Mouse (Mus musculus) embryonic facial prominence, embryonic 12.5 days (tissue): Measurements from ENCODE around the gene Nudt3. TPM values are rescaled to one million over a fixed set of nuclear protein-coding genes. Genes with fewer than 3 reads are reported as not detected.

Experiments used
- ATAC-seq: fragments of 200-750 bp; cut with Nextera tagmentation; 2 replicates; pipeline ENCODE4 v1.8.0; 2017; ENCODE audit not compliant: insufficient number of reproducible peaks, insufficient read depth, low FRiP score, low TSS enrichment
- H3K27ac ChIP-seq: fragments of 300-500 bp; sonication (generic); 2 replicates; pipeline ENCODE4 v1.5.1; 2016; ENCODE audit warnings: mild to moderate bottlenecking
- H3K27me3 ChIP-seq: fragments of 300-500 bp; sonication (generic); 2 replicates; pipeline ENCODE4 v1.6.1; 2016; ENCODE audit warnings: mild to moderate bottlenecking, moderate library complexity
- H3K36me3 ChIP-seq: fragments of 300-500 bp; sonication (generic); 2 replicates; pipeline ENCODE4 v1.6.1; 2016; ENCODE audit warnings: mild to moderate bottlenecking
- H3K4me1 ChIP-seq: fragments of 300-500 bp; sonication (generic); 2 replicates; pipeline ENCODE4 v1.6.1; 2016
- H3K4me2 ChIP-seq: fragments of 300-500 bp; sonication (generic); replicated peaks from 2 replicates; pipeline ENCODE4 v1.6.1; 2016; ENCODE audit warnings: mild to moderate bottlenecking, moderate library complexity
- H3K4me3 ChIP-seq: fragments of 300-500 bp; sonication (generic); 2 replicates; pipeline ENCODE4 v1.5.1; 2016; ENCODE audit warnings: mild to moderate bottlenecking
- H3K9ac ChIP-seq: fragments of 300-500 bp; sonication (generic); 2 replicates; pipeline ENCODE4 v1.6.1; 2016; ENCODE audit warnings: mild to moderate bottlenecking, moderate library complexity
- H3K9me3 ChIP-seq: fragments of 300-500 bp; sonication (generic); 2 replicates; pipeline ENCODE4 v1.6.1; 2016; ENCODE audit warnings: mild to moderate bottlenecking, moderate library complexity
- WGBS: fragments of 180-500 bp; shearing (Covaris S2); methylation state at CpG from one replicate; pipeline ENCODE4 v1.1.7; 2016; 5-methylcytosine and 5-hydroxymethylcytosine counted together
- polyA plus RNA-seq: library from polyadenylated mRNA; unstranded; fragments of >200 nt; fragmentation: Nextera tagmentation; extraction: Ambion mirVana; gene quantifications from 2 replicates; pipeline ENCODE4 v1.2.1, GENCODE M21; 2016

Gene Nudt3
- polyA plus RNA-seq, 1 experiment from 2014 or later, result 135 TPM

DNA sequence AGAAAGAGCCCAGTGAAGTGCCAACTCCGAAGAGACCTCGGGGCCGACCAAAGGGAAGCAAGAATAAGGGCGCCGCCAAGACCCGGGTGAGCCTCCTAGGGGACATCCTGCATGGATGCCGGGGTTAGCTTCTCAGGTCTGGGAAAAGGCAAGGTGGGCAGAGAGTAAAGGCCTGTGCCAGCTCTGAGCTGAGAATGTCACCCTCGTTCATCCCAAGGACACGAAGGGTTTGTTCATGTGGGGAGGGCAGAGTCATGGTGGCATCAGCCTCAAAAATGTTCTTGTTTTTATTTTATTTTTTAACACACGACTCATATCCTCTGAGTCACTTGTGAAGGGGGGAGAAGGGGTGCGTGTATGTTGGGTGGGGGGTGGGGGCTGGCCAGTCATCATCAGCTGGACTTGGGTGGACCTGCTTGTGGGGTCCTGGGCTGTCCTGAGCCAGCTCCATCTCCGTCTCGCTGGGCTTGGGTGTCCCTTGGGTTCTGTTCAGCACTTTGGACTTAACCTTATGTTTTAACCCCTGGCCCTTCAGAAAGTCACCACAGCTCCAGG is 62.3 kb downstream of the Nudt3 start:
- no peak for ATAC-seq
- 83% methylated on average over 13 of the region's 13 CpGs for WGBS
- no peak overlapping the region for H3K9ac ChIP-seq
- no peaks in the 10 kb centered on the region for H3K27me3 ChIP-seq
- no peak overlapping the region for H3K4me3 ChIP-seq
- H3K4me2 ChIP-seq, result no peak overlapping the region
- H3K36me3 ChIP-seq, result peaks cover 12% of the 10 kb centered on the region; the same call in 1 of the 2 replicates
- no peak overlapping the region for H3K27ac ChIP-seq
- peaks cover 45% of the 10 kb centered on the region for H3K4me1 ChIP-seq
- H3K9me3 ChIP-seq, result no peaks in the 10 kb centered on the region

DNA sequence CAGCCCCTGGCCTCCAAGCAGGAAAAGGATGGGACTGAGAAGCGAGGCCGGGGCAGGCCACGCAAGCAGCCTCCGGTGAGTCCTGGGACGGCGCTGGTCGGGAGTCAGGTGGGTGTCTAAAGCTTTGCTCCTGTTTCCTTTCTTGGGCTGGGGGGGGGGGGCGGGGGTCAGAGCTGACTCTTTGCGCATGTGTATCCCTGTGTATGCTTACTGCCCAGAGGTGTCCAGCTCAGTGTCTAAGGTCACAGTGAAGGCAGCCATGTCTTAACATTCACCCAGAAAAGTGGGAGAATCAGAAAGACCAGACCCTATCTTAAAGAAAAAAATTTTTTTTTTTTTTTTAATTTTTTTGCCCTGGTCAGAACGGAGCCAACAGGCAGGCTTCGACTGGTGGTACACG is 63.7 kb downstream of the Nudt3 start:
- Histone ChIP-seq H3K36me3 (peaks cover 12% of the 10 kb centered on the region; the same call in 1 of the 2 replicates), H3K4me3 (no peak overlapping the region), H3K4me1 (peaks cover 39% of the 10 kb centered on the region), H3K27me3 (no peaks in the 10 kb centered on the region), H3K9ac (0 out of 2 replicates have a peak overlapping the region, but pooled peaks have one; percentile 93), H3K4me2 (peak overlapping the region; percentile 81; the same call in 1 of the 2 replicates), H3K9me3 (no peaks in the 10 kb centered on the region), H3K27ac (no peak overlapping the region)
- 66% methylated on average over 11 of the region's 12 CpGs for WGBS
- ATAC-seq, result no peak

DNA sequence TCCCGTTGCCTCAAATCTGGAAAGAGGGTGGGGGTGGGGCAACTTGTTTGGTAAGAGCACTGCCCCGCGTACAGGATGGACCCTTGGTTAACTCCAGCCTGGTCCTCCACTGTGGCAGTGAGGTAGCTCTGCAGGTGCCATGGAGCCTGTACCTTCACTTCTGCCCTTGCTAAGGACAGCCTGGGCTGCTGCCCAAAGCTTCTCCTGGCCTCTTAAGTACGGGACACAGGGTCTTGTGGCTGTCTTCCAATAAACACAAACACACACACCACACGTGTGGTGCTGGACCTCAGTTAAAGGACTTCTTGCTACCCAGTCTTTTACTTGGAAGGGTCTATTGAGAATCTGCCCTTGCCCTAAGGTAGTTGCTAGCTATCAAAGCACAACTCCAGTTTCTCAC is 64.5 kb downstream of the Nudt3 start:
- H3K9me3 ChIP-seq, result no peaks in the 10 kb centered on the region
- H3K9ac ChIP-seq, result peak overlapping the region; percentile 93; the same call in 1 of the 2 replicates
- H3K4me2 ChIP-seq, result peak overlapping the region; percentile 81
- peak overlapping the region; percentile 88 for H3K4me3 ChIP-seq
- no peaks in the 10 kb centered on the region for H3K27me3 ChIP-seq
- H3K36me3 ChIP-seq, result peaks cover 12% of the 10 kb centered on the region; the same call in 1 of the 2 replicates
- no peak for ATAC-seq
- H3K4me1 ChIP-seq, result peaks cover 41% of the 10 kb centered on the region
- H3K27ac ChIP-seq, result no peak overlapping the region
- WGBS, result 5% methylated on average over 5 of the region's 5 CpGs

DNA sequence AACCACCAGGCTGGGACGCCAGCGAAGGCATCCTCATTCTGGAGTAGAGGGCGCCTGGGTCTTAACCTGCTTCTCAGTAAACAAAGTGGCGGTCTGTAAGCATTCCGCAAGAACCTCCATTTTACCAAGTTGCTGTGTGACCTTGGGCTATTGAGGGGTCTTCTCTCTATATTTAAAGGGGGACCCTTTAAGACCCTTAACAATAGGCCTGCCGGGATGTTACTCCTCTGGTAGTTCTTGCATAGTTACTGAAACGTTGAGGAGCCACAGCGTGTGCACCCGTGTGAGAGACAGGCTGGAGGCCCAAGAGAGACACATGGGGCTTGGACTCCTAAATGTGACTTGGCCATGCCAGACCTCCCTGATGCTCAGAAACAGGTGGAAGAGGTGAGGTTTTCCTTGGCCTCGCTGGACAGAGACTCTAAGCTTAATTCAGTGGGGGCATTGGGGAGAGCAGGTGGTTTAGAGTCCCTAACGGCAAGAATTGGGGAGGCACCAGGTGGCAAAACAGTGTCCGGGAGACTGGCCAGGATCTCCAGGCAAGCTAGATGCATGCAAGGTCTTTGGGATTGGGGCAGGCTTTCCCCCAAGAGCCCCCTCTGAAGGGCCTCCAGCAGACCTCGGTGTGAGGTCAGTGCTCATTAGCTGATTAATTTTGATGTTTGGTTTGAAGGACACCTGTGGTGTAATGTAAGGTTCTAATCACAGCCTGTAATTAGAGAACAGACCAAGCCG is 65.2 kb downstream of the Nudt3 start:
- ATAC-seq, result no peak
- Histone ChIP-seq H3K4me1 (peaks cover 41% of the 10 kb centered on the region), H3K4me2 (peak overlapping the region; percentile 81), H3K4me3 (peak overlapping the region; percentile 88), H3K36me3 (peaks cover 12% of the 10 kb centered on the region; the same call in 1 of the 2 replicates), H3K9me3 (no peaks in the 10 kb centered on the region), H3K27ac (peak overlapping the region; percentile 98), H3K27me3 (no peaks in the 10 kb centered on the region), H3K9ac (peak overlapping the region; percentile 93)
- 1% methylated on average over 14 of the region's 14 CpGs for WGBS

DNA sequence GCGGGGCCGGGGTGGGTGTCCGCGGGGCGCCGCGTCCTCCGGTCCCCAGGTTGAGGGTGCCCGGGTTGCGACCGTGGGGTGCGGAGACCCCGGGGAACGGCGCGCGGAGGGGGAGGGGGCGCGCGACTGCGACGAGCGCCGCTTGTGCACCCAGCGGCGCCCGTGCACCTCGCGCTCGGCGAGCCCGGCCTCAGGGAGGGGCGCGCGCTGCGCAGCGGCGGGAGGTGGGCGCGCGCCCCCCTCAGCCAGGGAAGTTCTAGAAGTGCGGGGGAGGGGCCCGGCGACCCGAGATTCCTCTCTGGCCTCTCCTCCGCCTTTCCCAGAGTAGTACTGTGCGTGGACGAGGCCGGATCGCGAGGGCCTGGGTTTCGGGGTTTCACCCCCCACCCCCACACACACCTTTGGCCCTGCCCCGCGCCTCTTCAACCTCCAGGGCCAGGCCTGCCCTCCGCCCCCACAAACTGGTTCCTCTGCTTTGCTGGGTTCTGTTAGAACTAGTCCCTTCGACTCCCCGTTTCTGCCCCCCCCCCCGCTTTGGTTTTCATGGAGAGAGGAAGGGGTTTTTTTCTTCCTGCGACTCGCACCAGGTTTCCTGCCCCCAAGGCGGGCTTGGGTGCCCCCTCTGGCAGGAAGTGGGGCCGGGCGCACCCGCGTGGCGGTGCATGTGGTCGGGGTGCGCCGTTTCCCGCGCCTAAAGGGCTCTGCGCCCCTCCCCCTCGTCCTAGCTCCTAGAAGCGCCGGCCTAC is 65.9 kb downstream of the Nudt3 start:
- H3K4me1 ChIP-seq, result peaks cover 41% of the 10 kb centered on the region

DNA sequence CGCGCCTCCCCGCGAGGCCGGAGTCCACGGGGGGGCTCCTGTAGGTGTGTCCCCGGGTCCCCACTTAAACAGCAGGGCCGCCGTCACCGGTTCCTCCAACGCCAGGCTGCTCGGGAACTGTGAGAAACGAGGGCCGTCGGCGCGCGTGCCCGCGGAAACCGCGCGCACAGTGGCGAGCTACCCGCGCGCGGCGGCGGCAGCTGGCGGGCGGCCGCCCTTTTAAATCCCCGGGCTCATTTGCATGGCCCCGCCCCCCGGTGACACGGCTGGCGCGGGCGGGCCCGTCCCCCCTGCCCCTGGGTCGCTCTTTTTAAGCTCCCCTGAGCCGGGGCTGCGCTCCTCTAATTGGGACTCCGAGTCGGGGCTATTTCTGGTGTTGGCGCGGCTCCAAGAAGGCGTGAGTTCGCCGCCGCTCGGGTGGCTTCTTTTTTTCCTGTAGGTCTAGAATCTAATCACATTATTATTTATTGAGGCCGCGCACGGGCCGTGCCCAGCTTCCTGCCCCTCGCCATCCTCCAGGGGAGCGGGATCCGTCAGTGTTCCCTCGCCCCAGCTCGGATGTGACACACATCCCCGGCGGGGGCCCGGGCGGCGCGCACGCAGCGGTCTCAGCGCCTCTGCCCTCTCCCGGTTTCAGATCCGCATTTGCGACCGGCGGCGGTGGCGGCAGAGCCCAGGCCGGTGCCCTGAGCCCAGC is 66.8 kb downstream of the Nudt3 start, which contains the start of gene Hmga1:
Gene Hmga1 (plus strand): TSS at position 183 of the 697 bp plus-strand sequence.
- peaks cover 7% of the 10 kb centered on the region; the same call in 1 of the 2 replicates for H3K36me3 ChIP-seq
- H3K4me2 ChIP-seq, result peak within 1 kb of the TSS; percentile 81
- H3K27ac ChIP-seq, result peak within 1 kb of the TSS; percentile 98
- H3K27me3 ChIP-seq, result no peaks in the 10 kb centered on the region
- ATAC-seq, result peak; percentile 67
- WGBS, result under 1% methylated on average over 77 of the region's 79 CpGs
- peak within 1 kb of the TSS; percentile 93 for H3K9ac ChIP-seq
- peaks cover 35% of the 10 kb centered on the region for H3K4me1 ChIP-seq
- peak within 1 kb of the TSS; percentile 88 for H3K4me3 ChIP-seq
- no peaks in the 10 kb centered on the region for H3K9me3 ChIP-seq

More for the DNA sequence above, 65.9 kb downstream of the Nudt3 start:
- Histone ChIP-seq H3K9ac (peak overlapping the region; percentile 93), H3K9me3 (no peaks in the 10 kb centered on the region), H3K27ac (peak overlapping the region; percentile 98), H3K27me3 (no peaks in the 10 kb centered on the region), H3K4me3 (peak overlapping the region; percentile 88), H3K36me3 (peaks cover 12% of the 10 kb centered on the region; the same call in 1 of the 2 replicates), H3K4me2 (peak overlapping the region; percentile 81)
- WGBS, result under 1% methylated on average over 56 of the region's 75 CpGs
- ATAC-seq, result no peak

DNA sequence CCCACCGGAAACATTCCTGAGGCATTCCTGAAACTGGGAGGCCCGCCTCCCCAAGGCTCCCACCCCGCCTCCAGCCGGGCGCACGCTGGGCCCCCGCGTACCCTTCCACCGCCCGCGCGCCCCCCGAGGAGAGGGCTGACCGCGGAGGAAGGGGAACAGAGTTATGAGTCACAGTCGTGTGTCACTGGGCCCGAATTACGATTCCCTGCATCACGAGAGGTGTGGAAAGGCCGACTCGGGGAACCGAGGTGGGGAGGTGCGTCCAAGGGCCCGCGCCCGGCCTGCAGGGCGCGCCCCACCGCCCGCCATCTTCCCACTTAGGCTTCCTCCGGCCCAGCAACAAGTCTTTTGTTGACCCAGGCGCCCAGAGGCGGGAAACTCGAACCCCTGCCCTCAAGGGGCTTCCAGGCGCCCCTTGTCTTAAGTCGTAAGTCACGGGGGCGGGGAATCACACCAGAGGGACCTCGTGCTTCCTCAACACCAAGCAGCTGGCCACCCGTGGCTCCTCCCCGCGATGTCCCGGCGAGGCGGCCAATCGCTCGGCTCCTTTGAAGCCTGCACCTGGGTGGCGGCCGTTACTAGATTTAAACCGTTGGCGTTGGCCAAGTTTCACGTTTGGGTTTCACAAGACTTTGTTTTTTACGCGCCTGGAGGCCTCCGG is 67.7 kb downstream of the Nudt3 start:
- WGBS, result under 1% methylated on average over 55 of the region's 55 CpGs
- Histone ChIP-seq H3K4me1 (peaks cover 34% of the 10 kb centered on the region), H3K9me3 (no peaks in the 10 kb centered on the region), H3K4me2 (peak overlapping the region; percentile 81), H3K9ac (peak overlapping the region; percentile 63), H3K4me3 (peak overlapping the region; percentile 88), H3K27me3 (no peaks in the 10 kb centered on the region), H3K36me3 (no peaks in the 10 kb centered on the region), H3K27ac (peak overlapping the region; percentile 98)
- ATAC-seq, result peak; percentile 35

DNA sequence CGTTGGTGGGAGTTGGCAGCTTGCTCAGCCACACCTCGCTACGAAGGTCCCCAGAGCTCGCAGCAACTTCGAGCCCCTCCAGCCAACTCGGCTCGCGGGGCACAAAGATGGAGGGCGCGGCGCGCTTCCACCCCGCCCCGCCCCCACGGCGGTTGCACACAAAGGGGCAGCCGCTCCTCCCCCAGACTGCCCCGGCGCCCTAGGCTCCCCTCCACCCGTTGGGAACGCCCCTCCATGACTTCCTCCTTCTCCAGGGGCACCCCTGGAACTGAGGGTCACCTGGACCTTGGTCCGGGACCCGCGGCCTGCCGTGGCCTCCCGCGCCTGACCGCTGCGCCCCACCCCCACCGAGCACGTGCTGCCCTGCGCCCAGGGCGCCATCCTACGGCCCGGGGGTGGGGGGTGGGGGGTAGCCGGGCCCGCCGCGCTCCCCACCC is 68.2 kb downstream of the Nudt3 start:
- 1% methylated on average over 38 of the region's 39 CpGs for WGBS
- peaks cover 30% of the 10 kb centered on the region for H3K4me1 ChIP-seq
- H3K27me3 ChIP-seq, result no peaks in the 10 kb centered on the region
- H3K9ac ChIP-seq, result peak overlapping the region; percentile 63
- no peak for ATAC-seq
- H3K36me3 ChIP-seq, result no peaks in the 10 kb centered on the region
- H3K27ac ChIP-seq, result peak overlapping the region; percentile 98
- no peaks in the 10 kb centered on the region for H3K9me3 ChIP-seq
- peak overlapping the region; percentile 81 for H3K4me2 ChIP-seq
- H3K4me3 ChIP-seq, result peak overlapping the region; percentile 88

DNA sequence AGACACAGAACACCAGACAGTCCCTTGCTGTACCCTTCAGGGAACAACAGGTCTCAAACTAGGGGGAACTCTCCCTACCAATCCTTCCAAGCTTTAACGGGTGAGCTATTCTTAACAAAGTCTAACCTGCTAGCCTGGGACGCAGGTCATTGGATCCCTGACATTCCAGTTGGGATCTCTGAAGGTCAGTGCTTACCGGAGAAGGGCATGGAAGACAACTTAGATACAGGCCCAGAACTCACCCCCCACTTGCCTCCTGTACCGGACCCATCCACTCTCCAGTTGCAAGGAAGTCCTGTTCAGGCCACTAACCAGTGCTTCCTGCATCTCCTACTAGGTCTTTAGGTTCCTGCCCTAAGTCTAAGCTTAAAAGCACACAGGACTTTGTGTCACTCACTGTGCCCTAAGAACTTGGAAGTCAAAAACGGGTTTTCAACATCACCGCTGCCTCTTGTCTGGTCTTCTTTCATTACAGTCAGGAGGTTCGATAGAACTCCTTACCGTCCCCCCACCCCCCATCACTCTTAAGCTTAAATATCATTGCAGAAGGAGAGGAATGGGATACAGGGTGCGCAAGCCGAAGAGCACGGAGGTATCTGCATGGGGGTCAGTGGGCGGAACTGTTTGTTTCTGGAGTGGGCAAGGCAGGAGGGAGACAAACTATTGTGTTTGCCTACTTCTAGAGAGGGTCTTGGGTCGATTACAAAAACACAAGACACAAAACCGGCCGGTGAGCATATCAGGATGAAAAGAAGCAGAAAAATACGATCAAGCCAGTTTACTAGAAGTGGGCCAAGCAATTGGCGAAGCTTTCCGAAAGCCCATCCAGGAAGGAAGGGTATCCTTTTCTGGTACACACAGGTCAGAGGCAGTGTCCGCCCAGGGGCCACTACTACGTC is 69.0 kb downstream of the Nudt3 start:
- Histone ChIP-seq H3K4me3 (peak overlapping the region; percentile 88), H3K9me3 (no peaks in the 10 kb centered on the region), H3K4me2 (peak overlapping the region; percentile 81), H3K4me1 (peaks cover 30% of the 10 kb centered on the region), H3K27me3 (no peaks in the 10 kb centered on the region), H3K27ac (peak overlapping the region; percentile 98), H3K36me3 (no peaks in the 10 kb centered on the region), H3K9ac (peak overlapping the region; percentile 63)
- WGBS, result 38% methylated on average over 20 of the region's 20 CpGs
- ATAC-seq, result no peak
